Mouse (Mus musculus) neural tube, embryonic 15.5 days (tissue): ENCODE data around the gene Slc35e2. TPM values are rescaled to one million over a fixed set of nuclear protein-coding genes. Genes with fewer than 3 reads are reported as not detected.
"Not testable (repeated sequence)": the region's sequence is repeated elsewhere in the genome, so short reads cannot be mapped to it uniquely, and the experiment has no call there.

Experiments
- ATAC-seq: fragments of 200-750 bp; cut with Nextera tagmentation; 2 replicates; pipeline ENCODE4 v1.8.0; 2017; ENCODE audit warnings: mild to moderate bottlenecking, moderate TSS enrichment, moderate library complexity; ENCODE audit not compliant: low FRiP score
- H3K27ac ChIP-seq: fragments of 300-500 bp; sonication (generic); replicated peaks from 2 replicates; pipeline ENCODE4 v1.5.1; 2015; ENCODE audit warnings: mild to moderate bottlenecking, inconsistent platforms
- H3K27me3 ChIP-seq: fragments of 300-500 bp; sonication (generic); replicated peaks from 2 replicates; pipeline ENCODE4 v1.6.1; 2015; ENCODE audit warnings: inconsistent platforms
- H3K36me3 ChIP-seq: fragments of 300-500 bp; sonication (generic); 2 replicates; pipeline ENCODE4 v1.6.1; 2015; ENCODE audit warnings: inconsistent platforms
- H3K4me1 ChIP-seq: fragments of 300-500 bp; sonication (generic); 2 replicates; pipeline ENCODE4 v1.6.1; 2015; ENCODE audit warnings: inconsistent platforms
- H3K4me2 ChIP-seq: fragments of 300-500 bp; sonication (generic); 2 replicates; pipeline ENCODE4 v1.6.1; 2015; ENCODE audit warnings: inconsistent platforms, mild to moderate bottlenecking, moderate library complexity
- H3K4me3 ChIP-seq: fragments of 300-500 bp; sonication (generic); replicated peaks from 2 replicates; pipeline ENCODE4 v1.5.1; 2015; ENCODE audit warnings: mild to moderate bottlenecking, inconsistent platforms
- H3K9ac ChIP-seq: fragments of 300-500 bp; sonication (generic); replicated peaks from 2 replicates; pipeline ENCODE4 v1.6.1; 2015; ENCODE audit warnings: mild to moderate bottlenecking, inconsistent platforms
- H3K9me3 ChIP-seq: fragments of 300-500 bp; sonication (generic); replicated peaks from 2 replicates; pipeline ENCODE4 v1.6.1; 2016; ENCODE audit warnings: inconsistent platforms
- WGBS: fragments of 180-500 bp; shearing (Covaris S2); methylation state at CpG from one replicate; pipeline ENCODE4 v1.1.7; 2015; ENCODE audit warnings: mixed read lengths; 5-methylcytosine and 5-hydroxymethylcytosine counted together
- polyA plus RNA-seq: library from polyadenylated mRNA; unstranded; fragments of >200 nt; fragmentation: Nextera tagmentation; extraction: Ambion mirVana; gene quantifications from 2 replicates; pipeline ENCODE4 v1.2.1, GENCODE M21; 2015

The Slc35e2 gene
- polyA plus RNA-seq, 1 experiment from 2014 or later, result 14.4 TPM

DNA sequence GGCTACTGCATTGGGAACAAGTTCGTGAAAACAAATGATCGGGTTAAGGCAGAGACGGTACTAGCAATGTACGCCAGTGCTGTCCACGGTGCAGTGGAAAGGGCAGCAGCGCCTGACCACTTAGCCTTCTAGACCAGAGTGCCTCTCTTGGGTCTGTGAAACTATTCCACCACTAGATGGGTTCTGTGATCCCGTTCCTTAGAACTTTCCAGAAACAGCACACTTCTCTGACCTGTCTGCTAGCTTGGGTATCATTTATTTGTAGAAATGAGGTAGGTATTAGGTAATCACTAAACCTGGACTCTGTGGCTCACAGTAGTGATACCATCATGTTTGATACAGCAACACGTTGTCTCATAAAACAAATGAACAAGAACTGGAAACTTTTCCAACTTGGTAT is 34.7 kb upstream of the Slc35e2 start:
- Histone ChIP-seq H3K27ac (no peak overlapping the region), H3K4me2 (no peak overlapping the region), H3K9ac (no peak overlapping the region), H3K27me3 (no peaks in the 10 kb centered on the region), H3K9me3 (no peaks in the 10 kb centered on the region), H3K36me3 (no peaks in the 10 kb centered on the region), H3K4me3 (no peak overlapping the region), H3K4me1 (peaks cover 38% of the 10 kb centered on the region)
- no peak for ATAC-seq
- 83% methylated on average over 8 of the region's 8 CpGs for WGBS

- peaks cover 25% of the 10 kb centered on the region for H3K4me1 ChIP-seq
- no peak overlapping the region for H3K27ac ChIP-seq
- no peaks in the 10 kb centered on the region for H3K27me3 ChIP-seq
- no peak for ATAC-seq
- H3K9ac ChIP-seq, result no peak overlapping the region
- no peaks in the 10 kb centered on the region for H3K36me3 ChIP-seq
- WGBS, result 19% methylated on average over 2 of the region's 2 CpGs
- H3K4me3 ChIP-seq, result no peak overlapping the region
- H3K9me3 ChIP-seq, result no peaks in the 10 kb centered on the region
- no peak overlapping the region for H3K4me2 ChIP-seq
Measured at GRCm38 (mm10) chr4:155568170-155568569, 33.0 kb upstream of the Slc35e2 start.

GRCm38 (mm10) chr4:155568632-155569370 is 32.4 kb upstream of the Slc35e2 start:
- Histone ChIP-seq H3K36me3 (no peaks in the 10 kb centered on the region), H3K4me2 (no peak overlapping the region), H3K4me3 (no peak overlapping the region), H3K9me3 (no peaks in the 10 kb centered on the region), H3K9ac (no peak overlapping the region), H3K27me3 (no peaks in the 10 kb centered on the region), H3K27ac (no peak overlapping the region), H3K4me1 (peaks cover 25% of the 10 kb centered on the region)
- ATAC-seq, result no peak
- 90% methylated on average over 7 of the region's 7 CpGs for WGBS

DNA sequence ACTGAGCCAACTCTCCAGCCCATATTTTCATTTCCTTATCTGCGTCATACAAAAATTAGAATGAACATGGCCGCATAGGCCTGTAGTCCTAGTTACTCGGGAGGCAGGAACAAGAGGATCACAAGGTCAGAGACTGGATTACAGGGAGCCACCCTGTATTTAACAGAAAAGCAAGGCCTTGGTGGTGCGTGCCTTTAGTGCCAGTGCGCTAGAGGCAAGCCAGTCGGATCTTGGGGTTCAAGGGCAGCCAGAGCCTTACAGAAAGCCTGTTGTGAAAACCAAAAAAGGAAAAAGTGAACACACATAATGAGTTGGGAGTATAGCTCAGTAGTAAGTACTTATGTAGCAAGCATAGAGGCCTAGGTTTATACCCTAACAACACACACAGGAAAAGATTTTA is 31.4 kb upstream of the Slc35e2 start:
- Histone ChIP-seq H3K9me3 (no peaks in the 10 kb centered on the region), H3K36me3 (no peaks in the 10 kb centered on the region), H3K27ac (no peak overlapping the region), H3K9ac (no peak overlapping the region), H3K27me3 (no peaks in the 10 kb centered on the region), H3K4me1 (peaks cover 19% of the 10 kb centered on the region), H3K4me3 (no peak overlapping the region), H3K4me2 (no peak overlapping the region)
- 94% methylated on average over 6 of the region's 6 CpGs for WGBS
- no peak for ATAC-seq

DNA sequence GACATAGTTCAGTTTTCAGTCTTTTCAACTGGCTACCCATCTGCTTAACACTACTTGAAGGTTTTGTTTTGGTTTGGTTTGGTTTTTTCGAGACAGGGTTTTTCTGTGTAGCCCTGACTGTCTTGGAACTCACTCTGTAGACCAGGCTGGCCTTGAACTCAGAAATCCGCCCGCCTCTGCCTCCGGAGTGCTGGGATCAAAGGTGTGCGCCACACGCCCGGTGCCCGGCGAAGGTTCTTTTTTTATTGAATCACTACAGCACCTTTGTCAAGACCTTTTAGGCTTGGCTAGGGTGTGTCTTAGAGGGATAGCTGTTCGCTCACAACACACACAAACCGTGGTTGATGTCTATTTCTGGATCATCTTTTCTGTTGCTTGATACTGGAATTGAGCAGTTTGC is 30.9 kb upstream of the Slc35e2 start:
- not testable (repeated sequence) for ATAC-seq, H3K36me3 ChIP-seq, H3K27ac ChIP-seq, H3K9ac ChIP-seq, H3K4me3 ChIP-seq, H3K9me3 ChIP-seq, H3K4me2 ChIP-seq, H3K27me3 ChIP-seq
- peaks cover 14% of the 10 kb centered on the region for H3K4me1 ChIP-seq
- 98% methylated on average over 11 of the region's 11 CpGs for WGBS

- H3K4me1 ChIP-seq, result peaks cover 4% of the 10 kb centered on the region
- 76% methylated on average over 2 of the region's 2 CpGs for WGBS
- H3K27ac ChIP-seq, result no peak overlapping the region
- no peak overlapping the region for H3K4me3 ChIP-seq
- ATAC-seq, result no peak
- peaks cover 9% of the 10 kb centered on the region; the same call in 1 of the 2 replicates for H3K36me3 ChIP-seq
- H3K4me2 ChIP-seq, result no peak overlapping the region
- H3K27me3 ChIP-seq, result no peaks in the 10 kb centered on the region
- H3K9me3 ChIP-seq, result no peaks in the 10 kb centered on the region
- H3K9ac ChIP-seq, result no peak overlapping the region
Measured at GRCm38 (mm10) chr4:155571442-155571841, 29.8 kb upstream of the Slc35e2 start.

DNA sequence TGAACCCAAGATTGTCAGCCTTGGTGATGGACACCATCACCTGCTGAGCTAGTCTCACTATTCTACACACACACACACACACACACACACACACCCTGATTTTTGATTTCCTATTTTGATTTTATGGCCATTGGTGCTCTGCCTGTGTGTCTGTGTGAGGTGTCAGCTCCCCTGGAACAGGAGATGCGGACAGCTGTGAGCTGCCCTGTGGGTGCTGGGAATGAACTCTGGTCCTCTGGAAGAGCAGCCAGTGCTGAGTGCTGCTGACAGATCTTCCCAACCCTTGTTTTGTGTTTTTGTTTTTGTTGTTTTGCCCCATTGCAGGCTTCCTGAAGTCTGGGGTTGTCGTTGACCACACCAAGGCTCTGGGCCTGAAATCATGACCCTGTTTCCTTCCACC is 28.1 kb upstream of the Slc35e2 start:
- no peak overlapping the region for H3K4me2 ChIP-seq
- 93% methylated on average over 2 of the region's 2 CpGs for WGBS
- H3K36me3 ChIP-seq, result peaks cover 21% of the 10 kb centered on the region
- H3K27me3 ChIP-seq, result no peaks in the 10 kb centered on the region
- no peak for ATAC-seq
- H3K4me1 ChIP-seq, result peaks cover under 1% of the 10 kb centered on the region; the same call in 1 of the 2 replicates
- no peak overlapping the region for H3K27ac ChIP-seq
- H3K9ac ChIP-seq, result no peak overlapping the region
- no peak overlapping the region for H3K4me3 ChIP-seq
- no peaks in the 10 kb centered on the region for H3K9me3 ChIP-seq

- H3K9me3 ChIP-seq, result no peaks in the 10 kb centered on the region
- no peak for ATAC-seq
- no peaks in the 10 kb centered on the region for H3K27me3 ChIP-seq
- peaks cover 28% of the 10 kb centered on the region for H3K36me3 ChIP-seq
- no peak overlapping the region for H3K27ac ChIP-seq
- no peak overlapping the region for H3K4me2 ChIP-seq
- H3K9ac ChIP-seq, result no peak overlapping the region
- H3K4me1 ChIP-seq, result no peaks in the 10 kb centered on the region
- 98% methylated on average over 9 of the region's 9 CpGs for WGBS
- no peak overlapping the region for H3K4me3 ChIP-seq
Measured at GRCm38 (mm10) chr4:155573876-155574275, 27.3 kb upstream of the Slc35e2 start.

- Histone ChIP-seq H3K4me2 (no peak overlapping the region), H3K4me1 (no peaks in the 10 kb centered on the region), H3K9me3 (no peaks in the 10 kb centered on the region), H3K27me3 (no peaks in the 10 kb centered on the region), H3K9ac (no peak overlapping the region), H3K4me3 (no peak overlapping the region), H3K27ac (no peak overlapping the region), H3K36me3 (peaks cover 35% of the 10 kb centered on the region)
- no peak for ATAC-seq
- 88% methylated on average over 11 of the region's 11 CpGs for WGBS
Measured at GRCm38 (mm10) chr4:155574931-155575330, 26.3 kb upstream of the Slc35e2 start.

DNA sequence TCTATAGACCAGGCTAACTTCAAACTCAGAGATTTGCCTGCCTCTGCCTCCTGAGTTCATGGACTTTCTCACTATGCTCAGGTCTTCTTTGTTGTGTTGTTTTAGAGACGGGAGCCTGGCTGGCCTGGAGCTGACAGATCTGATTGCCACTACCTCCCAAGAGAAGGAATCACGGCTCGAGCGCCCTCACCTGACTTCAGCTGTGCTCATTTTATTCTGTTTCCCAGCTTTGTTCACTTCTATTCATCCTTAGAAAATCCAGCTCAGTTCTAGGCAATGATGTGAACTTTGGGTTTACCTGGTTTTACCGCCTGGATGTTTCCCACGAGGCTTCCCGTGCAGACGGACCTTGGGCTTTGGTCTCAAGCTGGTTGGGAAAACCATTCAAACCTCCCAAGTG is 25.7 kb upstream of the Slc35e2 start:
- Histone ChIP-seq H3K4me3 (no peak overlapping the region), H3K27me3 (no peaks in the 10 kb centered on the region), H3K4me1 (no peaks in the 10 kb centered on the region), H3K36me3 (peaks cover 35% of the 10 kb centered on the region), H3K9ac (no peak overlapping the region), H3K4me2 (no peak overlapping the region), H3K27ac (no peak overlapping the region), H3K9me3 (no peaks in the 10 kb centered on the region)
- 90% methylated on average over 8 of the region's 8 CpGs for whole genome bisulfite sequencing
- no peak for ATAC-seq

DNA sequence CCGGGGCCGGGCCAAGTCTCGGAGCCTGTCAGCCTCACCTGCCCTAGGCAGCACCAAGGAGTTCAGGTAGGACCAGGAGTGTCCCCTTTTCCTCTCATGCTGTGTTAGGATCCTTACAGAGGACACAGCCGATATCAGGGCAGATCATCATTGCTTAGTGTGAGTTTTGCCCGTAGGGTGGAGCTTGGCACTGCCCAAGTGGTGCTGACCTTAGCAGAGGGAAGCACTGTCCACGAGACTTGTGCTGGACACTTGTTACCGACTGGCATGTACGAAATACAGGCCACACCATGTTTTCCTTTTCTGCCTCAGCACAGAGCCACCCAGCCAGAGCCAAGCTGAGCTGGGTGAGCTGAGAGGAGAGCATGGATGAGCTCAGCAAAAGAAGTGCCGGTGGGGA is 24.1 kb upstream of the Slc35e2 start:
- 99% methylated on average over 9 of the region's 9 CpGs for WGBS
- Histone ChIP-seq H3K27ac (no peak overlapping the region), H3K9ac (no peak overlapping the region), H3K9me3 (no peaks in the 10 kb centered on the region), H3K4me1 (no peaks in the 10 kb centered on the region), H3K4me3 (no peak overlapping the region), H3K36me3 (peaks cover 35% of the 10 kb centered on the region), H3K4me2 (no peak overlapping the region), H3K27me3 (no peaks in the 10 kb centered on the region)
- no peak for ATAC-seq

DNA sequence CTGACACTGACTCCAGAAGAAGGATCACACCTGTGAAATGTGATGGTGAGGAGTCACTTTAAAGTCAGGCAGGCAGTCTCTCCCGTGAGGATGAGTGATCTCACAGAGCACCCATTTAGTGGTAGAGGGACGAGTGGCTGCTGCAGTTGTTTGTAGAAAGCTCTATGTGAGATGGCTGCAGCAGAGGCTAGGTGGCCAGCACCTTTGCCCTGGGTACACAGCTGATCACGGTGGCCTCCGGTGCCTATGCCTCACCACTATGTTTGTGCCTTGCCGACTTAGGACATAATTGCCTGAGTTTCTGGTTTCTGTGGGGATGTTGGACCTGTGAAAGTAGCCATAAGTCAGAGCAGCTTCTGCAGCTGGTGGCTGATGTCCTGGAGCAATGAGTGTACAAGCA is 23.5 kb upstream of the Slc35e2 start:
- no peaks in the 10 kb centered on the region for H3K9me3 ChIP-seq
- no peak overlapping the region for H3K4me2 ChIP-seq
- no peaks in the 10 kb centered on the region for H3K4me1 ChIP-seq
- H3K36me3 ChIP-seq, result peaks cover 41% of the 10 kb centered on the region
- no peak for ATAC-seq
- H3K4me3 ChIP-seq, result no peak overlapping the region
- no peak overlapping the region for H3K27ac ChIP-seq
- no peak overlapping the region for H3K9ac ChIP-seq
- H3K27me3 ChIP-seq, result no peaks in the 10 kb centered on the region
- 82% methylated on average over 5 of the region's 5 CpGs for WGBS
